Mouse (Mus musculus) CH12.LX (cell line): ENCODE results near the gene Smpd3. TPM values are rescaled to one million over a fixed set of nuclear protein-coding genes. Genes with fewer than 3 reads are reported as not detected.
A peak's percentile ranks its signal among the peaks of the same experiment; 100 is the strongest.

Experiments used
- DNase-seq: peaks from one replicate; pipeline ENCODE4 v3.0.0-alpha.2; 2013; ENCODE audit errors: extremely low read depth
- H3K27ac ChIP-seq: 2 replicates; pipeline ENCODE4 v1.5.1; 2012; ENCODE audit warnings: low read depth, mild to moderate bottlenecking, control low read depth, moderate library complexity; ENCODE audit not compliant: insufficient read depth
- H3K27me3 ChIP-seq: replicated peaks from 2 replicates; pipeline ENCODE3; 2012; ENCODE audit warnings: inconsistent platforms
- H3K36me3 ChIP-seq, 2 experiments: replicated peaks in 1 of 2; 2 replicates each; pipeline versions ENCODE3 to v1.6.1; 2012; ENCODE audit warnings: inconsistent platforms in 1 of 2, low read length in 1 of 2, mild to moderate bottlenecking in 1 of 2, mixed read lengths in 1 of 2, moderate library complexity in 1 of 2; ENCODE audit not compliant: control insufficient read depth in 1 of 2, insufficient read depth in 1 of 2
- H3K4me1 ChIP-seq, 2 experiments: 2 replicates each; pipeline ENCODE4 v1.6.1; 2012; ENCODE audit warnings: inconsistent platforms in 1 of 2, moderate library complexity in 1 of 2; ENCODE audit not compliant: insufficient read depth in 2 of 2, control insufficient read depth in 1 of 2
- H3K4me2 ChIP-seq: 2 replicates; pipeline ENCODE4 v1.6.1; 2012; ENCODE audit warnings: low read depth, mild to moderate bottlenecking, control low read depth; ENCODE audit not compliant: poor library complexity, insufficient read depth, severe bottlenecking
- H3K4me3 ChIP-seq, 3 experiments: fragments of 150-350 bp in 1 of 3; sonication (generic) in 1 of 3; replicated peaks in 1 of 3; 2 replicates each; pipeline versions ENCODE3 to v1.5.1; 2011 to 2012; ENCODE audit warnings: low read depth in 2 of 3, low read length in 2 of 3, mild to moderate bottlenecking in 2 of 3, moderate library complexity in 2 of 3, control low read depth in 1 of 3, improper control_type of control experiment in 1 of 3, inconsistent platforms in 1 of 3, mixed read lengths in 1 of 3; ENCODE audit not compliant: poor library complexity in 1 of 3
- H3K79me2 ChIP-seq: replicated peaks from 2 replicates; pipeline ENCODE4 v1.6.1; 2012; ENCODE audit warnings: mild to moderate bottlenecking, moderate library complexity; ENCODE audit not compliant: control insufficient read depth, poor library complexity, insufficient read depth, severe bottlenecking; ENCODE audit errors: extremely low read depth
- H3K9ac ChIP-seq: 2 replicates; pipeline ENCODE4 v1.6.1; 2012; ENCODE audit warnings: low read depth, mild to moderate bottlenecking, control low read depth, moderate library complexity; ENCODE audit not compliant: insufficient read depth
- H3K9me3 ChIP-seq: replicated peaks from 2 replicates; pipeline ENCODE3; 2012; ENCODE audit warnings: low read length, inconsistent platforms, mixed read lengths
- BHLHE40 ChIP-seq: IDR thresholded peaks from 2 replicates; pipeline ENCODE4 v1.6.1; 2011; ENCODE audit warnings: mild to moderate bottlenecking, low read depth, low read length, improper control_type of control experiment
- CHD1 ChIP-seq: IDR thresholded peaks from 2 replicates; pipeline ENCODE4 v1.6.1; 2012; ENCODE audit warnings: low read depth, low read length, improper control_type of control experiment, inconsistent platforms
- CHD2 ChIP-seq: IDR thresholded peaks from 2 replicates; pipeline ENCODE4 v1.6.1; 2011; ENCODE audit warnings: low read length, improper control_type of control experiment
- HCFC1 ChIP-seq: IDR thresholded peaks from 2 replicates; pipeline ENCODE4 v1.6.1; 2012; ENCODE audit warnings: low read depth, mild to moderate bottlenecking, inconsistent platforms, low read length, improper control_type of control experiment
- JUND ChIP-seq: conservative IDR thresholded peaks from 2 replicates; pipeline ENCODE4 v1.6.1; 2011; ENCODE audit warnings: low read depth, low read length, improper control_type of control experiment
- KAT2A ChIP-seq: IDR thresholded peaks from 2 replicates; pipeline ENCODE4 v1.6.1; 2012; ENCODE audit warnings: low read length, improper control_type of control experiment, inconsistent platforms; ENCODE audit not compliant: insufficient replicate concordance
- MAFK ChIP-seq: IDR thresholded peaks from 2 replicates; pipeline ENCODE4 v1.6.1; 2011; ENCODE audit warnings: low read length, improper control_type of control experiment; ENCODE audit not compliant: insufficient replicate concordance
- MAX ChIP-seq: IDR thresholded peaks from 2 replicates; pipeline ENCODE4 v1.6.1; 2011; ENCODE audit warnings: low read length, improper control_type of control experiment
- MAZ ChIP-seq: IDR thresholded peaks from 2 replicates; pipeline ENCODE4 v1.6.1; 2012; ENCODE audit warnings: low read depth, mild to moderate bottlenecking, inconsistent platforms, low read length, improper control_type of control experiment, moderate library complexity
- MEF2A ChIP-seq: IDR thresholded peaks from 2 replicates; pipeline ENCODE4 v1.6.1; 2014; ENCODE audit warnings: low read depth, mild to moderate bottlenecking, inconsistent platforms, low read length, improper control_type of control experiment, borderline replicate concordance
- MXI1 ChIP-seq: IDR thresholded peaks from 2 replicates; pipeline ENCODE4 v1.6.1; 2011; ENCODE audit warnings: mild to moderate bottlenecking, low read depth, low read length, improper control_type of control experiment
- NRF1 ChIP-seq: IDR thresholded peaks from 2 replicates; pipeline ENCODE4 v1.6.1; 2014; ENCODE audit warnings: low read depth, mild to moderate bottlenecking, inconsistent platforms, low read length, improper control_type of control experiment, moderate library complexity
- PAX5 ChIP-seq: IDR thresholded peaks from 2 replicates; pipeline ENCODE4 v1.6.1; 2012; ENCODE audit warnings: low read length, inconsistent platforms, mixed read lengths
- POLR2A ChIP-seq: IDR thresholded peaks from 2 replicates; pipeline ENCODE4 v1.6.1; 2011; ENCODE audit warnings: low read depth, mild to moderate bottlenecking, improper control_type of control experiment, low read length
- RCOR1 ChIP-seq: conservative IDR thresholded peaks from 2 replicates; pipeline ENCODE4 v1.6.1; 2012; ENCODE audit warnings: low read depth, mild to moderate bottlenecking, inconsistent platforms, low read length, improper control_type of control experiment
- SIN3A ChIP-seq: IDR thresholded peaks from 2 replicates; pipeline ENCODE4 v1.6.1; 2012; ENCODE audit warnings: low read length, improper control_type of control experiment, inconsistent platforms
- TBP ChIP-seq: conservative IDR thresholded peaks from 2 replicates; pipeline ENCODE4 v1.6.1; 2011; ENCODE audit warnings: low read depth, low read length, improper control_type of control experiment
- TCF12 ChIP-seq: IDR thresholded peaks from 2 replicates; pipeline ENCODE4 v1.6.1; 2014; ENCODE audit warnings: low read depth, mild to moderate bottlenecking, inconsistent platforms, low read length, improper control_type of control experiment
- ZC3H11A ChIP-seq: IDR thresholded peaks from 2 replicates; pipeline ENCODE4 v1.6.1; 2012; ENCODE audit warnings: low read depth, mild to moderate bottlenecking, inconsistent platforms, low read length, improper control_type of control experiment
- ZKSCAN1 ChIP-seq: IDR thresholded peaks from 2 replicates; pipeline ENCODE4 v1.6.1; 2012; ENCODE audit warnings: low read depth, inconsistent platforms, low read length, improper control_type of control experiment, borderline replicate concordance
- ZMIZ1 ChIP-seq: IDR thresholded peaks from 2 replicates; pipeline ENCODE4 v1.6.1; 2012; ENCODE audit warnings: low read depth, mild to moderate bottlenecking, inconsistent platforms, low read length, improper control_type of control experiment
- ZNF384 ChIP-seq: IDR thresholded peaks from 2 replicates; pipeline ENCODE4 v1.6.1; 2012; ENCODE audit warnings: low read depth, low read length, improper control_type of control experiment, inconsistent platforms
- dilution Hi-C: fragments of 300-500 bp; cut with MboI; formaldehyde crosslinking; loops from 2 replicates; pipeline ENCODE4 v1.14.3; 2020; ENCODE audit warnings: low sequenced_read_pairs; ENCODE audit not compliant: extremely low pct_unique_long_range_greater_than_20kb, extremely low pct_ligation_motif_present
- in situ Hi-C: fragments of 300-500 bp; cut with MboI; formaldehyde crosslinking; loops from 3 replicates; pipeline ENCODE4 v1.14.3; 2019; ENCODE audit warnings: low sequenced_read_pairs, low pct_ligation_motif_present, low pct_unique_long_range_greater_than_20kb, mixed read lengths
- polyA plus RNA-seq: library from polyadenylated mRNA; unstranded; fragments of >175 nt; gene quantifications from 2 replicates; pipeline ENCODE4 v1.2.1, GENCODE M21; 2012; ENCODE audit warnings: low read depth; ENCODE audit not compliant: insufficient read length
- total RNA-seq, 2 experiments: library from RNA; depleted of rRNA; stranded (reverse); fragments of 300-350 nt in 1 of 2; fragments of >200 nt in 1 of 2; gene quantifications; 2 replicates each; pipeline ENCODE4 v1.2.3; 2012 to 2014

Smpd3 gene
- total and polyA plus RNA-seq, 3 experiments: 0.16 to 0.25 (median 0.19) TPM

GRCm38 (mm10) chr8:106359650-106360338 is 22.0 kb upstream of the Smpd3 start:
- H3K4me3 ChIP-seq: no peak overlapping the region
- no peaks in the 10 kb centered on the region for H3K9me3 ChIP-seq
- peaks cover 12 to 38% of the 10 kb centered on the region in 2 experiments for H3K4me1 ChIP-seq
- dilution Hi-C loops (no loop called here), in situ Hi-C loops (no loop called here)
- no peak overlapping the region for H3K9ac ChIP-seq
- H3K27ac ChIP-seq: no peak overlapping the region
- peak overlapping the region; percentile 34; the same call in 1 of the 2 replicates for H3K4me2 ChIP-seq
- H3K36me3 ChIP-seq: no peaks in the 10 kb centered on the region
- TF ChIP-seq BHLHE40: peak; percentile 83
- TF ChIP-seq TBP: no peak
- peak; percentile 47; the same call in 1 of the 2 replicates for TF ChIP-seq MAX
- peak; percentile 94 for TF ChIP-seq ZNF384
- peak; percentile 81 for TF ChIP-seq MEF2A
- TF ChIP-seq ZKSCAN1: no peak
- no peak for TF ChIP-seq HCFC1
- TF ChIP-seq, all 38 proteins: peak for 4
- Histone ChIP-seq H3K79me2 (no peaks in the 10 kb centered on the region; the same call in 1 of the 2 replicates), H3K27me3 (no peaks in the 10 kb centered on the region)
- peak; percentile 58 for DNase-seq

- in situ Hi-C loops: no loop called here
- H3K36me3 ChIP-seq: no peaks in the 10 kb centered on the region
- H3K27me3 ChIP-seq: no peaks in the 10 kb centered on the region
- no peak overlapping the region for H3K4me3 ChIP-seq
- TF ChIP-seq MEF2A: no peak
- no peak for TF ChIP-seq MAFK
- no peak for TF ChIP-seq CHD1
- TF ChIP-seq ZMIZ1: no peak
- TF ChIP-seq MXI1: no peak
- no peak for TF ChIP-seq CHD2
- no peak for TF ChIP-seq TCF12
- TF ChIP-seq RCOR1: no peak
- TF ChIP-seq KAT2A: no peak
- TF ChIP-seq NRF1: no peak
- TF ChIP-seq PAX5: no peak
- no peak for TF ChIP-seq MAZ
- no peak for TF ChIP-seq HCFC1
- TF ChIP-seq SIN3A: no peak
- TF ChIP-seq ZC3H11A: no peak
- no peak for TF ChIP-seq JUND
- TF ChIP-seq ZNF384: no peak
- no peak for TF ChIP-seq POLR2A
- TF ChIP-seq MAX: no peak
- no peaks in the 10 kb centered on the region for H3K4me1 ChIP-seq
- no peak overlapping the region for H3K4me2 ChIP-seq
- H3K9me3 ChIP-seq: no peaks in the 10 kb centered on the region
- DNase-seq: no peak
- dilution Hi-C loops: no loop called here
- no peak overlapping the region for H3K9ac ChIP-seq
- no peak overlapping the region for H3K27ac ChIP-seq
- H3K79me2 ChIP-seq: no peaks in the 10 kb centered on the region
These were observed 13.3 kb upstream of the Smpd3 start for GRCm38 (mm10) chr8:106351135-106351534.
